Mouse (Mus musculus): ENCODE measurements around the gene Btbd16. TPM values are rescaled to one million over a fixed set of nuclear protein-coding genes. Genes with fewer than 3 reads are reported as not detected.

Btbd16 gene
- polyA plus RNA-seq, 1 experiment from 2014 or later = not detected

DNA sequence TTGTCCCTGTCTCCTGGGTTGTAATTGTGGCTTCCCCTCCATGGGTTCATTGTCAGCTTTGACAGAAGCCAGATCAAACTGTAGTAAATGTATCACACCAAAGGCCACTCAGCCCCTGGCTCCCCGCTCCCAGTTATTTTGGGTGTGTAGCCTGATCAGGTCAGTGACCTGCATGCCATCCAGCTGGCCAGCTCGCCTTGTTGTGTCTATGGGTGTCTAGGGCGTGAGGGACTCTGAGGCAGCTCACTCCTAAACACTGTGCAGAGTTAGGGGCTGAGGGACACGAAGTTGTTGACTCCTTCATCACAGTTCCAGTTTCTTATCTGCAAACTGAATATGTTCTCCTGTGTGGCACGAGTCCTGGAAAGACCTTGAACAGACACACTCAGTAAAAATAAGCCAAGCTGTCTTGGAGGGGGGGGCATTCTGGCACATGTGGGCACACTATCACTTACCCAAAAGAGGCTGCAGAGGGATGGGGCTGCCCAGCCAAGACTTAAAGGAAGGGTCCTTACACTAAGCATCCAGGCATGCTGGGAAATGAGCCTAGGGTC is 7.1 kb downstream of the Btbd16 start:
- no peak overlapping the region for H3K27ac ChIP-seq (replicated peaks; ENCODE audit: low read depth, low read length)
- no peak for ATAC-seq (replicated peaks; ENCODE audit: insufficient number of reproducible peaks, low FRiP score, low TSS enrichment, low read depth)
- no peak for DNase-seq (ENCODE audit: low spot score)
- H3K9me3 ChIP-seq (replicated peaks; ENCODE audit: control insufficient read depth, low read length) = no peaks in the 10 kb centered on the region
- H3K4me1 ChIP-seq (ENCODE audit: control insufficient read depth, insufficient read depth, low read length) = no peaks in the 10 kb centered on the region
- no peaks in the 10 kb centered on the region for H3K27me3 ChIP-seq (ENCODE audit: control insufficient read depth, insufficient read depth, low read length)
- H3K36me3 ChIP-seq (replicated peaks; ENCODE audit: control insufficient read depth, insufficient read depth, low read depth, low read length) = no peaks in the 10 kb centered on the region
- no peak overlapping the region for H3K9ac ChIP-seq (replicated peaks; ENCODE audit: low read length)
- no peak overlapping the region for H3K4me2 ChIP-seq (ENCODE audit: low read depth, low read length)
- WGBS = 74% methylated on average over 5 of the region's 5 CpGs
- no peak overlapping the region for H3K4me3 ChIP-seq (ENCODE audit: low read depth, low read length)

DNA sequence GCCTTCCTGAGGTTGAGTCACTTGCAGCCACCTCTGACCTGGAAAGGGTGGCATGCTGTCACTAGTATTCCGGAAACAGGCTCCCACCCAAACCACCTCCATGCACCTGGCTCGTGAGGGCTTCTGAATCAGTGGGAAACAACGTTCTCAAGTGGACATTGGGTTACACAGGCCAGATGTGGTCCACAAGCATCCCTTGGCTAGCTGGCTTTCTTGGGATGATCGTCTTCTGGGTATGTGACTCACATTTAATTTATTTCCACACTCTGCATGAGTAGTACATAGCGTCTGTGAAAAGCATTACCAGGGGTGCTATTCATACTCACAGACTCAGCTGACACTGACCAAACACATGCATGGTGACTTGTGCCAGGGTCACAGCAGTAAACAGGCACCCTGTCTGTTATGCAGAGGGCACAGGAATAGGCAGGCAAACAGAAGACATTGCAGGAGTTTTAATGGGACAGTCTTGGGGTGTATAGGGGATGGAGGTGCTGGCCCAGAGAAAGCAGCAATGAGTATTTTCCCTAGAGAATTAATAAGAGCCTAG is 8.7 kb downstream of the Btbd16 start:
- Histone ChIP-seq H3K36me3 (replicated peaks; ENCODE audit: control insufficient read depth, insufficient read depth, low read depth, low read length) (no peaks in the 10 kb centered on the region), H3K4me3 (ENCODE audit: low read depth, low read length) (no peak overlapping the region), H3K9ac (replicated peaks; ENCODE audit: low read length) (no peak overlapping the region), H3K27ac (replicated peaks; ENCODE audit: low read depth, low read length) (no peak overlapping the region), H3K27me3 (ENCODE audit: control insufficient read depth, insufficient read depth, low read length) (no peaks in the 10 kb centered on the region), H3K4me1 (ENCODE audit: control insufficient read depth, insufficient read depth, low read length) (no peaks in the 10 kb centered on the region), H3K4me2 (ENCODE audit: low read depth, low read length) (no peak overlapping the region), H3K9me3 (replicated peaks; ENCODE audit: control insufficient read depth, low read length) (no peaks in the 10 kb centered on the region)
- ATAC-seq (replicated peaks; ENCODE audit: insufficient number of reproducible peaks, low FRiP score, low TSS enrichment, low read depth) (no peak), DNase-seq (ENCODE audit: low spot score) (no peak)
- 89% methylated on average over 5 of the region's 5 CpGs for WGBS

DNA sequence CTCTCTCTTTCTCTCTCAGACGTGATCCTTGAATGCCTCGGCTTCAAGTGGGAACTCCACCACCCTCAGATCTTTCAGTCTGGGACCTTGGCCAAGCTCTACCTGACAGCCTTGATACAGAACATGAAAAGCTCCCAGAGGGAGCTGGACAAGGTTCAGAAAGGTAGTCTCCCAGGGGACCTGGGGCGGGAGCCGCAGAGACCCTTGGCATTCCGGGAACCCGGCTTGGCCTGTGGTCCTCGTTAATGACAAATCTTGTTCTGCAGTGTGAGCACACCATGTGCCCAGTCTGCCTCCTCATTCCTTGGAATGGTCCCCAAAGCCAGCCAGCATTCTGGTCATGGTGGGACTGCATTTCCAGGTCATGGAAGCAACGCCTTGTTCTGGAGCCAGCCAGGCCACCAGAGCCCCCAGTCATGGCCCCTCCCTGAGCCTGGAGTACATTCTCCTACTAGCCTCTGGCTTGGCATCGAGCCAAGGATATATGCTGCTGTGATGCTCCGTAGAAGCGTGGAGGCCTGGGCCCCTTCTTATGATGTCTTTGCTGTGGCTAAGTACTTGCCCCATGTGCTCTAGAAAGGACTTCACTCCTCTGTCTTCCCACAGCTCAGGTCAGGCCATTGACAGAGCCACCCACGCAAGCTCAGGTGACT is 12.2 kb downstream of the Btbd16 start:
- H3K27me3 ChIP-seq (ENCODE audit: control insufficient read depth, insufficient read depth, low read length) = no peaks in the 10 kb centered on the region
- H3K4me3 ChIP-seq (ENCODE audit: low read depth, low read length) = no peak overlapping the region
- H3K27ac ChIP-seq (replicated peaks; ENCODE audit: low read depth, low read length) = no peak overlapping the region
- no peaks in the 10 kb centered on the region for H3K36me3 ChIP-seq (replicated peaks; ENCODE audit: control insufficient read depth, insufficient read depth, low read depth, low read length)
- H3K9me3 ChIP-seq (replicated peaks; ENCODE audit: control insufficient read depth, low read length) = no peaks in the 10 kb centered on the region
- ATAC-seq (replicated peaks; ENCODE audit: insufficient number of reproducible peaks, low FRiP score, low TSS enrichment, low read depth) (no peak), DNase-seq (ENCODE audit: low spot score) (no peak)
- 84% methylated on average over 12 of the region's 12 CpGs for WGBS
- H3K4me2 ChIP-seq (ENCODE audit: low read depth, low read length) = no peak overlapping the region
- H3K4me1 ChIP-seq (ENCODE audit: control insufficient read depth, insufficient read depth, low read length) = no peaks in the 10 kb centered on the region
- H3K9ac ChIP-seq (replicated peaks; ENCODE audit: low read length) = no peak overlapping the region

DNA sequence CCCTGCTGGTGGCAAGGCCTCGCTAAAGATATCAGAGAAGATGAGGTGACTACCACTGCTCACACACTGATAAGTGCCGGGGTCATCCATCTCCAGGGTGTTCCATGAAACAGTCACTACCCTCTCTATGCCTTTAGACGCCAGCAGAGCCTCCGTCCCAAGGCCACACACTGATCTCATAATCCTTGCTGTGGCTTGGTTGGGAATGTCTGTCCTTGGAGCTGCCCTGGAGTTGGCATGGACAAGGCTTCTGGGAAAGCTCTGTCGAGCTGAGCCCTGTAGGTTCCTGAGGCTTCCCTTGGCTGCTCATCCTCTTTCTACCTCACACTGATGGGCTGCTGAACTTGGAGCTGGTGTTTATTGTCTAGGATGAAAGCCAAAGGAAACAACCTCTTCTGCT is 12.8 kb downstream of the Btbd16 start:
- Histone ChIP-seq H3K27me3 (ENCODE audit: control insufficient read depth, insufficient read depth, low read length) (no peaks in the 10 kb centered on the region), H3K27ac (replicated peaks; ENCODE audit: low read depth, low read length) (no peak overlapping the region), H3K9ac (replicated peaks; ENCODE audit: low read length) (no peak overlapping the region), H3K4me3 (ENCODE audit: low read depth, low read length) (no peak overlapping the region), H3K36me3 (replicated peaks; ENCODE audit: control insufficient read depth, insufficient read depth, low read depth, low read length) (no peaks in the 10 kb centered on the region), H3K4me2 (ENCODE audit: low read depth, low read length) (no peak overlapping the region), H3K9me3 (replicated peaks; ENCODE audit: control insufficient read depth, low read length) (no peaks in the 10 kb centered on the region), H3K4me1 (ENCODE audit: control insufficient read depth, insufficient read depth, low read length) (no peaks in the 10 kb centered on the region)
- ATAC-seq (replicated peaks; ENCODE audit: insufficient number of reproducible peaks, low FRiP score, low TSS enrichment, low read depth) = no peak
- DNase-seq (ENCODE audit: low spot score) = no peak
- 85% methylated on average over 5 of the region's 5 CpGs for WGBS

DNA sequence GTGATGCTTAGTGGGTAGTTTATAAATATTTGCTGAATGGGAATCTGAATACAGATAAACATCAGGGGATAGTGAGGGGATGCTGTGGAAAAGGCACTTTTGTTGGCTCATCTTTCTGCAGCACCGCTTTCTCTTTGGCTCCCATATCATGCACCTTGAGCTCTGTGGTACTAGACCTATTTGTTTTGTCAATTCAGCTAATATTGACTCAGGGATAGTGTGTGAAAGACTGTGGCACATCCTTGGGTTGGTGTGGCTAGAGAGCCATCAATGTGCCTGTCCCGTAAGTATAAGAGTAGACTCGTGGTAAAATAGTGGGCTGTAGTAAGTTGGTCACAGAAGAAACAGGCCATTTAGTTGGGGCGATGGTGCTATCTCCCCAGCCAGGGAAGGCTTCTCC is 13.7 kb downstream of the Btbd16 start:
- no peak for ATAC-seq (replicated peaks; ENCODE audit: insufficient number of reproducible peaks, low FRiP score, low TSS enrichment, low read depth)
- 94% methylated on average over 4 of the region's 4 CpGs for WGBS

DNA sequence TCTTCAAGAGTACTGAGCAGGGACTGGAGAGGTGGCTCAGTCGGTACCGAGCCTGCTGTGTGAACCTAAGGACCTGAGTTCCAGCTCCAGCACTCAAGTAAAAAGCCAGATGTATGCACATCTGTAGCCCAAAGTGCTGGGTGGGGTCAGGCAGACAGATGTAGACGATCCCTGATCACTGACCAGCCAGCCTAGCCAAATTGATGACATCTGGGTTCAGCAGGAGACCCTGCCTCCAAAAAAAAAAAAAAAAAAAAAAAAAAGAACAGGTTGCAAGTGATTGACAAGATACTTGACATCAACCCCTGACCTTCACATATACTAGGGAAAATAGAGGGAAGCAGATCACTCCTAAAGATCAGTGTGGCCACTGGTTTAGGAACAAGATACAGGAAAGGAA is 15.1 kb downstream of the Btbd16 start:
- 77% methylated on average over 3 of the region's 3 CpGs for WGBS
- Histone ChIP-seq H3K4me1 (ENCODE audit: control insufficient read depth, insufficient read depth, low read length) (no peaks in the 10 kb centered on the region), H3K27ac (replicated peaks; ENCODE audit: low read depth, low read length) (no peak overlapping the region), H3K36me3 (replicated peaks; ENCODE audit: control insufficient read depth, insufficient read depth, low read depth, low read length) (no peaks in the 10 kb centered on the region), H3K27me3 (ENCODE audit: control insufficient read depth, insufficient read depth, low read length) (no peaks in the 10 kb centered on the region), H3K4me2 (ENCODE audit: low read depth, low read length) (no peak overlapping the region), H3K9me3 (replicated peaks; ENCODE audit: control insufficient read depth, low read length) (no peaks in the 10 kb centered on the region), H3K4me3 (ENCODE audit: low read depth, low read length) (no peak overlapping the region), H3K9ac (replicated peaks; ENCODE audit: low read length) (no peak overlapping the region)
- no peak for ATAC-seq (replicated peaks; ENCODE audit: insufficient number of reproducible peaks, low FRiP score, low TSS enrichment, low read depth)
- DNase-seq (ENCODE audit: low spot score) = no peak

More for the DNA sequence above, 13.7 kb downstream of the Btbd16 start:
- no peaks in the 10 kb centered on the region for H3K9me3 ChIP-seq (replicated peaks; ENCODE audit: control insufficient read depth, low read length)
- no peaks in the 10 kb centered on the region for H3K27me3 ChIP-seq (ENCODE audit: control insufficient read depth, insufficient read depth, low read length)
- DNase-seq (ENCODE audit: low spot score) = no peak
- H3K36me3 ChIP-seq (replicated peaks; ENCODE audit: control insufficient read depth, insufficient read depth, low read depth, low read length) = no peaks in the 10 kb centered on the region
- no peak overlapping the region for H3K9ac ChIP-seq (replicated peaks; ENCODE audit: low read length)
- H3K4me2 ChIP-seq (ENCODE audit: low read depth, low read length) = no peak overlapping the region
- H3K4me3 ChIP-seq (ENCODE audit: low read depth, low read length) = no peak overlapping the region
- no peak overlapping the region for H3K27ac ChIP-seq (replicated peaks; ENCODE audit: low read depth, low read length)
- no peaks in the 10 kb centered on the region for H3K4me1 ChIP-seq (ENCODE audit: control insufficient read depth, insufficient read depth, low read length)

DNA sequence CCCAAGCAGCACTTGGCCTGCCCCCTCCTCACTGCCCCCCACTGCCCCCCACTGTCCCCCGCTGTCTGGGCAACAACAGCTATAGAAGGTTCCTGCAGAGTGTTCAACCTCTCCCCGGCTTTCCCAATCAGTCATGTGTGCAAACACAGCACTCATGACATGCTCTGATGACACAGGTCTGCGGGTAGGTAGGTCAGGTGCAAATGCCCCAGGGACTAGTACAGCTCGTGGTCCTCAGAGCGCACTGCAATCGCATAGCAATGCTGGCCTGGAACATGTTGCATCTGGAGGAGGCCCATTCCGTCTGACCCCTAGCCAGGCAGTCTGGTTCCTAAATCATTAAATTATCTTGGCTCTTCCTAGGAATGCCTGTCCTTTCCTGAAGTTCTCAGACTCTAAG is 15.6 kb downstream of the Btbd16 start:
- Histone ChIP-seq H3K9me3 (replicated peaks; ENCODE audit: control insufficient read depth, low read length) (no peaks in the 10 kb centered on the region), H3K4me2 (ENCODE audit: low read depth, low read length) (no peak overlapping the region), H3K27ac (replicated peaks; ENCODE audit: low read depth, low read length) (no peak overlapping the region), H3K4me1 (ENCODE audit: control insufficient read depth, insufficient read depth, low read length) (no peaks in the 10 kb centered on the region), H3K36me3 (replicated peaks; ENCODE audit: control insufficient read depth, insufficient read depth, low read depth, low read length) (no peaks in the 10 kb centered on the region), H3K9ac (replicated peaks; ENCODE audit: low read length) (no peak overlapping the region), H3K27me3 (ENCODE audit: control insufficient read depth, insufficient read depth, low read length) (no peaks in the 10 kb centered on the region), H3K4me3 (ENCODE audit: low read depth, low read length) (no peak overlapping the region)
- DNase-seq (ENCODE audit: low spot score) (no peak), ATAC-seq (replicated peaks; ENCODE audit: insufficient number of reproducible peaks, low FRiP score, low TSS enrichment, low read depth) (no peak)
- WGBS = 85% methylated on average over 7 of the region's 7 CpGs

DNA sequence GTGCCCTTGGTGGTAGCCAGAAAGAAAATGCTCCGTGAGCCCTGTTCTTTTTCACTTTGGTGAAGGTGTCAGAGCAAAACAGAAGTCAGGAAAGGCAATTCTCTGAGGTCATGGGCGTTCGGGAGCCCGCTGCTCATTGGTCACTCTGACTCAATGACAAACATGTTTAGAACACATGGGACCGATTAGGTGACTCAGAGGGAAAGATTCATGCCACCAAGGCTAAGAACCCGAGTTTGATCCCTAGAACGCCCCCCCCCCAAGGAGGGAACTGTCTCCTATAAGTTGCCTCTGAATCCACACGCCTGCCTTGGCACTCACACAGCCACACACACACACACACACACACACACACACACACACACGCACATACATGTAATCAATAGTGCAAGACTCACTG is 19.8 kb downstream of the Btbd16 start:
- no peak overlapping the region for H3K4me3 ChIP-seq (ENCODE audit: low read depth, low read length)
- H3K9ac ChIP-seq (replicated peaks; ENCODE audit: low read length) = no peak overlapping the region
- no peak overlapping the region for H3K4me2 ChIP-seq (ENCODE audit: low read depth, low read length)
- DNase-seq (ENCODE audit: low spot score) (peak; percentile 47), ATAC-seq (replicated peaks; ENCODE audit: insufficient number of reproducible peaks, low FRiP score, low TSS enrichment, low read depth) (no peak)
- H3K27me3 ChIP-seq (ENCODE audit: control insufficient read depth, insufficient read depth, low read length) = no peaks in the 10 kb centered on the region
- 58% methylated on average over 9 of the region's 9 CpGs for WGBS
- H3K9me3 ChIP-seq (replicated peaks; ENCODE audit: control insufficient read depth, low read length) = no peaks in the 10 kb centered on the region
- H3K4me1 ChIP-seq (ENCODE audit: control insufficient read depth, insufficient read depth, low read length) = no peaks in the 10 kb centered on the region
- no peaks in the 10 kb centered on the region for H3K36me3 ChIP-seq (replicated peaks; ENCODE audit: control insufficient read depth, insufficient read depth, low read depth, low read length)
- H3K27ac ChIP-seq (replicated peaks; ENCODE audit: low read depth, low read length) = no peak overlapping the region
